Mouse (Mus musculus): ENCODE results near the gene Asb6. TPM values are rescaled to one million over a fixed set of nuclear protein-coding genes. Genes with fewer than 3 reads are reported as not detected.

Gene Asb6
- polyA plus RNA-seq, 1 experiment = 46.6 TPM

DNA sequence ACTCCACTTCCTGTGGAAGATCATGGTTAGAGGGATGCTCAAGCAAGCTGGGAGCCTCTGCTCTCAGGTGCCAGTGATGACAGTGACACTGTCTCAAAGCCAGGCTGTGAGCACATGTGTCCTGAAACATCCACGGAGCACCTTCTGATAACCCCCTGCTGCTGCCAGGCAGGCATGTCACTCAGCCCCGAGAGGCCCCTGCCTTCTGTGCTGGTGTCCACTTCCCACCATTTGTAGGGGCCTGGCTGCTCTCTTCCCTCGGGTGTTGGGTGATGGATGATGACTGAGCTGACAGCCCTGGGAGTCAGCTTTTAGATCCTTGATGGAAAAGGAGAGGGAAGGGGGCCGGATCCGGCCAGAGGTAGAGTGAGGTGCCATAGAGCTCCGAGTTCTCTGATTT, 16.6 kb upstream of the Asb6 start:
- Histone ChIP-seq H3K27me3 (ENCODE audit: control insufficient read depth, insufficient read depth, low read length) (peaks cover 6% of the 10 kb centered on the region; the same call in 1 of the 2 replicates), H3K4me3 (replicated peaks; ENCODE audit: insufficient read depth, low read depth, low read length) (no peak overlapping the region), H3K4me1 (ENCODE audit: control insufficient read depth, insufficient read depth, low read length) (no peaks in the 10 kb centered on the region), H3K27ac (ENCODE audit: insufficient read depth, low read length) (no peak overlapping the region)
- 47% methylated on average over 6 of the region's 6 CpGs for WGBS
- no peak for DNase-seq
- TF ChIP-seq POLR2A (IDR thresholded peaks at IDR 0.05; ENCODE audit: borderline replicate concordance, insufficient read depth, low read length) (no peak), CTCF (IDR thresholded peaks at IDR 0.05; ENCODE audit: borderline replicate concordance, insufficient read depth, low read depth, low read length) (no peak)

DNA sequence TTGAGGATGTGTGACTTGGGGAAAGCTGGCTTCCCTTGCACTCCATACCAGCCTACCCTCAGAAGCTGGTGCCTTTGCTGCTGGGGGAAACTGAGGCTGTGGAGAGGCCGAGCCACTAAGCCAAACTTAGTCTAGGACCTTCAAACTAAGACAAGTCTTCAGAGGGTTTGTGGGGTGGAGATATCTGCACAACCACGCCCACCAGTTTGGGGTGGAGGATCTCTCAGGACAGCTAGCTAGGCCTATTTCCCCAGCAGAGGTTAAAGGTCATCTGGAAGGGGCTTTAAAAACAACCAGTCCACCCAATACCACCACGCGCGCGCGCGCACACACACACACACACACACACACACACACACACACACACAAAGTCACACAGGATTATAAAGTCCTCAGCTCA, 16.1 kb upstream of the Asb6 start:
- no peak for DNase-seq
- peaks cover 6% of the 10 kb centered on the region; the same call in 1 of the 2 replicates for H3K27me3 ChIP-seq (ENCODE audit: control insufficient read depth, insufficient read depth, low read length)
- no peak overlapping the region for H3K27ac ChIP-seq (ENCODE audit: insufficient read depth, low read length)
- no peak overlapping the region for H3K4me3 ChIP-seq (replicated peaks; ENCODE audit: insufficient read depth, low read depth, low read length)
- TF ChIP-seq CTCF (IDR thresholded peaks at IDR 0.05; ENCODE audit: borderline replicate concordance, insufficient read depth, low read depth, low read length) (no peak), POLR2A (IDR thresholded peaks at IDR 0.05; ENCODE audit: borderline replicate concordance, insufficient read depth, low read length) (no peak)
- no peaks in the 10 kb centered on the region for H3K4me1 ChIP-seq (ENCODE audit: control insufficient read depth, insufficient read depth, low read length)
- WGBS = 86% methylated on average over 8 of the region's 8 CpGs

DNA sequence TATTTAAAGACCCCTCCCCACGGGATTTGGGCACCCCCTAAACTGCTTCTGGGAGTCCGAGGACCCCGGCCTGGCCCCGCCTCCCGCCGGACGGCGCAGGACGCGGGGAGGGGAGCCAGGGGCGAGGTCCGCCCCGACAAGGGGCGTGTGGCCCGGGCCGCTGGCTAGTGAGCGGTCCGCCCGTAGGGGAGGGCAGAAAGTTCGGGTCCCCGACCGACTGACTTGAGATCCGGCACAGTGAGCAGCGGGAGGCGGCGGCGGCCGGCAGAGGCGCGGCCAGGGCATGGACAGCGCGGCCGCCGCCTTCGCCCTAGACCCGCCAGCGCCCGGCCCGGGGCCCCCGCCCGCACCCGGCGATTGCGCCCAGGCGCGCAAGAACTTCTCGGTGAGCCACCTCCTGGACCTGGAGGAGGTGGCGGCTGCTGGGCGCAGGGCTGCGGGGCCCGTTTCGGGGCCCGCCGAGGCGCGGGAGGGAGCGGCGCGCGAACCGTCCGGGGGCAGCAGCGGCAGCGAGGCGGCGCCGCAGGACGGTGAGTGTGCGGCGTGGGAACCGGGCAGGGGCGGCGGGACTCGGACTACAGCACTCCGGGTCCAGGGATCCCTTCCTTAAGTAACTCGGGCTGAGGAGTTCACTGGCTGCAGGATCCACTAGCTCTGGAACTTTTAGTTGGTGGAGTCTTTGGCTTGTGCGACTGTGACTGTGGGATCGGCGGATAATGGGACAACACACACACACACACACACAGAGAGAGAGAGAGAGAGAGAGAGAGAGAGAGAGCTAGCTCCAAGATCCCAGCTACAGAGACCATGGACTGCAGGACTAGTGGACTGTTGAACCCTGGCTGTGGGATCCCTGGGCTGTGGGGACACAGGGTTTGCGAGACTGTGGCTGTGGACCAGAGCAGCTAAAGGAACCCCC, 15.3 kb upstream of the Asb6 start:
- no peak overlapping the region for H3K27ac ChIP-seq (ENCODE audit: insufficient read depth, low read length)
- H3K4me1 ChIP-seq (ENCODE audit: control insufficient read depth, insufficient read depth, low read length) = no peaks in the 10 kb centered on the region
- no peak for DNase-seq
- WGBS = 2% methylated on average over 73 of the region's 80 CpGs
- TF ChIP-seq POLR2A (IDR thresholded peaks at IDR 0.05; ENCODE audit: borderline replicate concordance, insufficient read depth, low read length) (no peak), CTCF (IDR thresholded peaks at IDR 0.05; ENCODE audit: borderline replicate concordance, insufficient read depth, low read depth, low read length) (no peak)
- H3K27me3 ChIP-seq (ENCODE audit: control insufficient read depth, insufficient read depth, low read length) = peaks cover 6% of the 10 kb centered on the region; the same call in 1 of the 2 replicates
- H3K4me3 ChIP-seq (replicated peaks; ENCODE audit: insufficient read depth, low read depth, low read length) = no peak overlapping the region

DNA sequence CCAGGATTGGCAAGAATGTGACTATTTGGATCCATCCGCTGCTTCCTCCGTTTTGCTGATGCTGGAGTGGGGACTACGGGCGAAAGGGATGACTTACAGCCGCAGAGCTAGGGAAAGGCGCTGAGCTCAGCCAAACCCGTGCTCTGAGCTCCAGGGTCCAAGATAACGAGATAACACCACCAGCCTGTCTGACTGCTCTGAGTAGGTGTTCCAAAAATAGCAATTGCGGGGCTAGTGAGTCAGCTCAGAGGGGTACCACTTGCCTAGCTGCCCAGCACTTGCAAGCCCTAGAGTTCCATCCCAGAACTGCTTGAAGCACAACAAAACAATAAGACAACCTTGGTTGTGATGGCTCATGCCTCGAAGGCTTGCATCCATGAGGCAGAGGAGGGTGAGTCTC, 12.5 kb upstream of the Asb6 start:
- peaks cover 6% of the 10 kb centered on the region; the same call in 1 of the 2 replicates for H3K27me3 ChIP-seq (ENCODE audit: control insufficient read depth, insufficient read depth, low read length)
- no peaks in the 10 kb centered on the region for H3K4me1 ChIP-seq (ENCODE audit: control insufficient read depth, insufficient read depth, low read length)
- DNase-seq = no peak
- H3K4me3 ChIP-seq (replicated peaks; ENCODE audit: insufficient read depth, low read depth, low read length) = no peak overlapping the region
- TF ChIP-seq POLR2A (IDR thresholded peaks at IDR 0.05; ENCODE audit: borderline replicate concordance, insufficient read depth, low read length) (no peak), CTCF (IDR thresholded peaks at IDR 0.05; ENCODE audit: borderline replicate concordance, insufficient read depth, low read depth, low read length) (no peak)
- no peak overlapping the region for H3K27ac ChIP-seq (ENCODE audit: insufficient read depth, low read length)
- WGBS = 60% methylated on average over 10 of the region's 10 CpGs

DNA sequence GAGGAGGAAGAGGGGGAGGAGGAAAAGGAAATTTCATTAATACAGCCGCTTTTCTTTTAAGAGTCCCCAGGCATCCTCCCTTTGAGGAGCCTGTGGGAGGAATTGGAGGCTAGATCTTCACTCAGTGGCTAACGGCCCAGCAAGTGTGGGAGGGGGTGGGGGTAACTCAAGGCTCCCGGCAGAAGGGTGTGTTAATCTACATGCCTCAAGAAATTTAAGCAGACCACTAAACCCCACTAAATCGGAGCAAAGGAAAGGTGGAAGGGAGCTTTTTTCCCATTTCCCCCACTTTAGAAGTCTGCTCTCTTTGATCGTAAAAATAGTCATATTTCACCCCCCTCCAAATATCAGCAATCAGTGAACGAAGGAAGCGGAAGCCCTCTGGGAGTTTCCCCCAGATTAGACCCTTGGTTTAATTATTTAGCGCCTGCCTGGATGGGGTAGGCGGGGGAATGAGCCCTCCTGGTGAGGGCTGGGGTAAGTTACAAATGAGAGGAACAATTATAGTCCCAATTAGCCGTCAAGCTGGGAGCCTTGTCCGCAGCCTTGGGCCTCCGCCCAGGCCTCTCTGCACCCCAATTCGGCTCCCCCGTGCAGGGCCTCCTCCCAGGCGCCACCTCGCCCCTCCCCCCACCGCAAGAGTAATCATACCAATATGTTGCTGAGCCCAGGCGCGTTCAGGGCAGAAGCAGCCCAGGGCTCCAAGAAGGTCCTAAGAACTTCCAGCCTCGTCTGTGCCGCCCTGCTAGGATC, 6.3 kb upstream of the Asb6 start:
- DNase-seq = no peak
- TF ChIP-seq POLR2A (IDR thresholded peaks at IDR 0.05; ENCODE audit: borderline replicate concordance, insufficient read depth, low read length) = no peak
- no peak for TF ChIP-seq CTCF (IDR thresholded peaks at IDR 0.05; ENCODE audit: borderline replicate concordance, insufficient read depth, low read depth, low read length)
- no peaks in the 10 kb centered on the region for H3K27me3 ChIP-seq (ENCODE audit: control insufficient read depth, insufficient read depth, low read length)
- H3K4me1 ChIP-seq (ENCODE audit: control insufficient read depth, insufficient read depth, low read length) = no peaks in the 10 kb centered on the region
- 22% methylated on average over 21 of the region's 21 CpGs for WGBS
- H3K4me3 ChIP-seq (replicated peaks; ENCODE audit: insufficient read depth, low read depth, low read length) = no peak overlapping the region
- H3K27ac ChIP-seq (ENCODE audit: insufficient read depth, low read length) = no peak overlapping the region

DNA sequence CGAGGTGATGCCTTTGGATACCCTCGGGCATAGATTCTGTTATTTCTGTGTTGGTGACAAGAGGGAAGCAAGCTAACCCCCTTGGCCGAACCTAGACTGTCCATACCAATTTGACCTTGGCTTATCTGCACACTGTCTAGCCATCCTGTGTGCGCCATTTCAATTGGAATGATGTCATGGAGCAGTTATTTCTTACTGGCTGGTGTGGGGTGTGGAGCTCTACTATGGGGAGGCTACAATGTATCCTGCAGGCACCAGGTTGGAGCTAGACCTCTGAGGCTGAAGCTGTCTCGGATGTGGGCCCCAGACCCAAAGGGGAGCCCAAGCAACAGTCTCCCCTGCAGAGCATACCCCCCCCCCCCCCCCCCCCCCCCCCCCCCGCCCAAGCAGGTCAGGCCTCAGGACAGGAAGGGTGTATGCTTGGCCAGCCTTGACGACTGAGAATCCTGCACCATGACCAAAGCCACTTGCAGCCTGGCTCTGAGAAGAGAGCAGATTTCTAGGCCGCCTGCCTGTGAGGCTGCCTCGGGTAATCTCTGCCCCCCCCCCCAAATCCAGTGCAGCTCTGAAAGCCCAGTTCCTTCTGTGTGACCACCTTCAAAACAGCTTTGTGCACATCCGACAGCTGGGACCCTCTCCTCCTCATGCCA, 4.4 kb upstream of the Asb6 start, which contains the start of gene Prrx2:
Gene Prrx2 (plus strand): TSS at position 600 of the 650 bp plus-strand sequence.
- WGBS = 56% methylated on average over 8 of the region's 10 CpGs

DNA sequence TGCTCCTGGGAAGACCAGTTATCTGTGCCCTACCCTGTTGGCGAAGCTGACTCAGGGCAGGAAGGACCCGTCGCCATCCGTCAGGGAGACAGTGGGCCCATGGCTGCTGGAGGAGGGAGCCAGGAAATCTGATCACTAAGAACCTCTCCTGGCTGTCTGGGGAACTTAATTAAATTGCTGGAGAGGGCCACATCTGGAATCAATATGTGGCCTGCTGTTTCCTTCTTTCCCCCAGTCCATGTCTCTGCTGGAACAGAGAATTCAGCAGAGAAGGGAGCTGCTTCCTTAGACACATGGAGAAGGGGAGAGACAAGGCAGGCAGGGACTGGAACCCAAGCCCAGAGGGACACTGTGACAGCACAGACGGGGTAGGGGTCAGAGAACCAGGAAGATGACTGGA, 3.5 kb upstream of the Asb6 start:
- no peak for DNase-seq
- Histone ChIP-seq H3K4me1 (ENCODE audit: control insufficient read depth, insufficient read depth, low read length) (no peaks in the 10 kb centered on the region), H3K27ac (ENCODE audit: insufficient read depth, low read length) (no peak overlapping the region), H3K27me3 (ENCODE audit: control insufficient read depth, insufficient read depth, low read length) (no peaks in the 10 kb centered on the region), H3K4me3 (replicated peaks; ENCODE audit: insufficient read depth, low read depth, low read length) (no peak overlapping the region)
- TF ChIP-seq POLR2A (IDR thresholded peaks at IDR 0.05; ENCODE audit: borderline replicate concordance, insufficient read depth, low read length) (no peak), CTCF (IDR thresholded peaks at IDR 0.05; ENCODE audit: borderline replicate concordance, insufficient read depth, low read depth, low read length) (no peak)
- WGBS = 44% methylated on average over 5 of the region's 5 CpGs

More for the DNA sequence above, 4.4 kb upstream of the Asb6 start, which contains the start of gene Prrx2:
- Histone ChIP-seq H3K27me3 (ENCODE audit: control insufficient read depth, insufficient read depth, low read length) (no peaks in the 10 kb centered on the region), H3K27ac (ENCODE audit: insufficient read depth, low read length) (no peak within 1 kb of the TSS), H3K4me1 (ENCODE audit: control insufficient read depth, insufficient read depth, low read length) (no peaks in the 10 kb centered on the region), H3K4me3 (replicated peaks; ENCODE audit: insufficient read depth, low read depth, low read length) (no peak within 1 kb of the TSS)
- TF ChIP-seq CTCF (IDR thresholded peaks at IDR 0.05; ENCODE audit: borderline replicate concordance, insufficient read depth, low read depth, low read length) = no peak
- TF ChIP-seq POLR2A (IDR thresholded peaks at IDR 0.05; ENCODE audit: borderline replicate concordance, insufficient read depth, low read length) = no peak
- DNase-seq = no peak

All from cerebellum, adult 2 months (tissue).